Mouse (Mus musculus) G1E (cell line): ENCODE results near the gene Trp53rkb.

Experiments used
- CTCF ChIP-seq: IDR thresholded peaks from 2 replicates; pipeline ENCODE4 v1.5.1; 2012; ENCODE audit warnings: low read depth, low read length, inconsistent platforms, mixed read lengths
- GATA1 ChIP-seq: IDR thresholded peaks from 2 replicates; pipeline ENCODE4 v1.6.1; 2012; ENCODE audit warnings: borderline replicate concordance, low read length, inconsistent platforms, mixed read lengths
- GATA2 ChIP-seq: IDR thresholded peaks from 2 replicates; pipeline ENCODE4 v1.6.1; 2012; ENCODE audit warnings: low read depth, low read length, inconsistent platforms, borderline replicate concordance
- POLR2AphosphoS5 ChIP-seq: IDR thresholded peaks from 2 replicates; pipeline ENCODE4 v1.6.1; 2012; ENCODE audit warnings: low read depth, low read length, inconsistent platforms; ENCODE audit not compliant: insufficient replicate concordance
- TAL1 ChIP-seq: conservative IDR thresholded peaks from 2 replicates; pipeline ENCODE4 v1.6.1; 2012; ENCODE audit warnings: low read depth, low read length, inconsistent platforms, mixed read lengths

- TF ChIP-seq GATA1: no peak
- TF ChIP-seq CTCF: no peak
- TF ChIP-seq POLR2AphosphoS5: no peak
- TF ChIP-seq GATA2: no peak
- TF ChIP-seq TAL1: no peak
Observed at GRCm38 (mm10) chr2:166834091-166834490, 41.8 kb downstream of the Trp53rkb start.
